Mouse (Mus musculus): ENCODE data around the gene Lrrc29. TPM values are rescaled to one million over a fixed set of nuclear protein-coding genes. Genes with fewer than 3 reads are reported as not detected.

Gene Lrrc29
- polyA plus RNA-seq, 1 experiment: 117 TPM

DNA sequence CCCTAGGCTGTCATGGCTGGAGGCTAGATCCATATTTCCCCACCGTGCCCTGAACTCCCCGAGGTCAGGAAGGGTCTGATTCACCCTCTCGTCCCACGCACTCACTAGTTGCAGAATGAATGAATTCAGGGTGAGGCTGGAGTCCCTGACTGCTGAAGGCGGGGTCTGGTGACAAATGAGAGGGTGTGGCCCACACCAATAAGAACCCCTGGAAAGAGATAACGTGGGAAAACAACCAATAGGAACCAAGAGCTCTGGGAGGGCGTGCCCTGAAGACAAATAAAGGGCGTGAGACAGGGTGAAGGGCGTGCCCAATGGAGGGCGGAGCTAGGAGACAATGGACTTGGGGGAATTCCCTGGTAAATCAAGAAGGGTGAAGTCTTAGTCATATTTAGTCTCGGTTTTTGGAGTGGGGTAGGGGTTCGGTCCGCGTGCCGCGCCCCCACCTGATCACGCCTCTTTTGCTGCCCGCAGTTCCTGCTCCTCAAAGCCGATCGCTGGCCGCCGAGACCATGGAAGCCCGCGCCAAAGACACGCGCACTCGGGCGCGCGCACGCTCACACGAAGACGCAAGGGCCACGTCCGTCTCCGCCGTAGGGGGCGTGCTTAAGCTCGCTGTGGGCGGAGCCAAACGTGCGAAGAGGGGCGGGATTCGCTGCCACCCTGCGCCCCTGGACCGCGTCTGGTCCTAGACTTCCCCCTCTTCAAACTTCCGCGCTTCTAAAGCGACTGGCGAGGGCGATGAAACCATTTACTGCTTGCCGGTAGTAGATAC, 36.9 kb downstream of the Lrrc29 start:
- TF ChIP-seq POLR2A (IDR thresholded peaks at IDR 0.05; ENCODE audit: control insufficient read depth, low read depth, low read length) (no peak; the same call in none of the 2 replicates), CTCF (IDR thresholded peaks at IDR 0.05; ENCODE audit: control insufficient read depth, insufficient read depth, insufficient replicate concordance, low read depth, low read length) (no peak)
- Histone ChIP-seq H3K4me1 (ENCODE audit: control insufficient read depth, insufficient read depth, low read length) (peaks cover 17% of the 10 kb centered on the region), H3K27me3 (ENCODE audit: control insufficient read depth, insufficient read depth, low read length) (no peaks in the 10 kb centered on the region; the same call in 1 of the 2 replicates), H3K4me3 (ENCODE audit: control insufficient read depth, low read depth, low read length) (peak overlapping the region; percentile 95), H3K36me3 (ENCODE audit: control insufficient read depth, insufficient read depth, low read length) (no peaks in the 10 kb centered on the region), H3K27ac (ENCODE audit: control insufficient read depth, insufficient read depth, low read depth, low read length) (peak overlapping the region; percentile 63)

DNA sequence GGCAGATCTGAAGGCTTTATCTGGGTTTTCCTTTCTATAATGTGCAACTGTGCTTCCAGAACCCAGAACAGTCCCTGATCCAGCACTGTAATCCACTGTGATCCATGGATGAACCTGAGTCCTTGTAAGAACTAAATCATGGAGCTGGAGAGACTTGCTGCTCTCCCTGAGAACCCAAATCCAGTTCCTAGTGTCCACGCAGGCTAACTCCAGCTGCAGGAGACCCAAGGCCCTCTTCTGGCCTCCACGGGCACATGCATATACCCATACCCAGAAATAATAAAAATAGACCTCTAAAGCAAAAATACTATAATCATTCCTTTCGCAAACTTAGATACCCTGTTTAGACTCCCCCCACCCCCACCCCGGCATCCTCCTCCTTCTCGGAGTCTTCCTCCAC, 37.8 kb downstream of the Lrrc29 start:
- Histone ChIP-seq H3K4me1 (ENCODE audit: control insufficient read depth, insufficient read depth, low read length) (peaks cover 17% of the 10 kb centered on the region), H3K27me3 (ENCODE audit: control insufficient read depth, insufficient read depth, low read length) (no peaks in the 10 kb centered on the region; the same call in 1 of the 2 replicates), H3K36me3 (ENCODE audit: control insufficient read depth, insufficient read depth, low read length) (no peaks in the 10 kb centered on the region), H3K4me3 (ENCODE audit: control insufficient read depth, low read depth, low read length) (peak overlapping the region; percentile 95), H3K27ac (ENCODE audit: control insufficient read depth, insufficient read depth, low read depth, low read length) (no peak overlapping the region)
- TF ChIP-seq POLR2A (IDR thresholded peaks at IDR 0.05; ENCODE audit: control insufficient read depth, low read depth, low read length) (no peak), CTCF (IDR thresholded peaks at IDR 0.05; ENCODE audit: control insufficient read depth, insufficient read depth, insufficient replicate concordance, low read depth, low read length) (no peak)

DNA sequence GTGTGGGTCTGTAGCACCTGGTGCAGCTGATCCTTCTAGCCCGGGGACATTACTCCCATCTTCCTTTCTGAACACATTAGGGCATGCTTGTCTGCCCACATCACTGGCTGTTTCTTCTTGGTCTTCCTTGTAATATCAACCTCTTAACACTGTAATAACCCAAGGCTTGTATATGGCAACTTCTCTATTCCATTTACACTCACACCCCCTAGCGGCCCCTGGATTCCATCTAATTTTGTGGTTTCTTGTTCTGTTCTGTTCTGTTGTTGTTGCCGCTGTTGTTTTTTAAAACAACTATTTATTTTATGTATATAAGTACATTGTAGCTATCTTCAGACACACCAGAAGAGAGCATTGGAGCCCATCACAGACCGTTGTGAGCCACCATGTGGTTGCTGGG, 39.2 kb downstream of the Lrrc29 start:
- TF ChIP-seq CTCF (IDR thresholded peaks at IDR 0.05; ENCODE audit: control insufficient read depth, insufficient read depth, insufficient replicate concordance, low read depth, low read length): no peak
- TF ChIP-seq POLR2A (IDR thresholded peaks at IDR 0.05; ENCODE audit: control insufficient read depth, low read depth, low read length): no peak
- Histone ChIP-seq H3K4me1 (ENCODE audit: control insufficient read depth, insufficient read depth, low read length) (peaks cover 17% of the 10 kb centered on the region), H3K27ac (ENCODE audit: control insufficient read depth, insufficient read depth, low read depth, low read length) (no peak overlapping the region), H3K27me3 (ENCODE audit: control insufficient read depth, insufficient read depth, low read length) (no peaks in the 10 kb centered on the region; the same call in 1 of the 2 replicates), H3K36me3 (ENCODE audit: control insufficient read depth, insufficient read depth, low read length) (no peaks in the 10 kb centered on the region), H3K4me3 (ENCODE audit: control insufficient read depth, low read depth, low read length) (peak overlapping the region; percentile 58)

DNA sequence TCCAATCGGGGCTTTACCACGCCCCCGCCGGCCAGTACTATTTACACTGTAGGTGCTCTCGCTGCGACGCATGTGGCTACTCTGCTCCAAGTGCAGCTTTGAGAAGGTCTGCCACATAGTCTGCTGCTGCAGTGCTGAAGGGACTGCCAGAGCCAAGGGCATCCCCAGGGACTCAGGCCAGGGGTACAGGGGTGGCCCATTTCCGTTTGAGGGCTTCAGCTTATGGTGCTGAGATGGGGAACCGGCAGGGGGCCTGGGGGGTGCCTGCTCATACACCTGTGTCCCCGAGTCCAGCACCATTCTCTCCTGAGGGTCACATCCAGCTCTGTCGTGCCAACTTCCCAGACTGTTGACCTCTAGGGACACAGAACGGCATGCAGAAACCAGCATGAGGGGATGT, 40.6 kb downstream of the Lrrc29 start:
- TF ChIP-seq POLR2A (IDR thresholded peaks at IDR 0.05; ENCODE audit: control insufficient read depth, low read depth, low read length) (no peak), CTCF (IDR thresholded peaks at IDR 0.05; ENCODE audit: control insufficient read depth, insufficient read depth, insufficient replicate concordance, low read depth, low read length) (no peak)
- H3K36me3 ChIP-seq (ENCODE audit: control insufficient read depth, insufficient read depth, low read length): no peaks in the 10 kb centered on the region
- no peaks in the 10 kb centered on the region; the same call in 1 of the 2 replicates for H3K27me3 ChIP-seq (ENCODE audit: control insufficient read depth, insufficient read depth, low read length)
- no peak overlapping the region for H3K27ac ChIP-seq (ENCODE audit: control insufficient read depth, insufficient read depth, low read depth, low read length)
- peaks cover 14% of the 10 kb centered on the region for H3K4me1 ChIP-seq (ENCODE audit: control insufficient read depth, insufficient read depth, low read length)
- H3K4me3 ChIP-seq (ENCODE audit: control insufficient read depth, low read depth, low read length): peak overlapping the region; percentile 23

DNA sequence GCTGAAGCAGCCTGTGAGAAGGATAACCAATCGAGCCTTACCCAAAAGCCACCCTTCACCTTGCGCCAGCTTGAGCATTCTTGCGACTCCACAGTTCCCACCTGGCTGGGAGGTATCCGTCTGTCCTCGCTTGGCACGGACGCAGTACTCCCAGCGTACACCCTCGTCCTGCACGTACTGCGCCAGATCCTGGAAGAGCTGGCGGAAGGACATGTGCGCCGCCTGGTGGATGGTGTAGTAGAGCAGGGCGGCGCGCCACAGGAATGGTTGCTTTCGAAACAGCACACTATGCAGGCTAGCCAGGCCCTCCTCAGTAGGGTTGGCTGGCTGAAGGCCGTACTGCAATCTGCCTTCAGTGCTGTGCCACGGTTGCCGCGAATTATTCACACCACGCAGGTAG, 43.0 kb downstream of the Lrrc29 start:
- H3K4me3 ChIP-seq (ENCODE audit: control insufficient read depth, low read depth, low read length): peak overlapping the region; percentile 23
- TF ChIP-seq POLR2A (IDR thresholded peaks at IDR 0.05; ENCODE audit: control insufficient read depth, low read depth, low read length): no peak
- TF ChIP-seq CTCF (IDR thresholded peaks at IDR 0.05; ENCODE audit: control insufficient read depth, insufficient read depth, insufficient replicate concordance, low read depth, low read length): peak; percentile 76; the same call in 1 of the 2 replicates
- no peaks in the 10 kb centered on the region for H3K27me3 ChIP-seq (ENCODE audit: control insufficient read depth, insufficient read depth, low read length)
- no peak overlapping the region for H3K27ac ChIP-seq (ENCODE audit: control insufficient read depth, insufficient read depth, low read depth, low read length)
- no peaks in the 10 kb centered on the region for H3K36me3 ChIP-seq (ENCODE audit: control insufficient read depth, insufficient read depth, low read length)
- H3K4me1 ChIP-seq (ENCODE audit: control insufficient read depth, insufficient read depth, low read length): peaks cover 7% of the 10 kb centered on the region

DNA sequence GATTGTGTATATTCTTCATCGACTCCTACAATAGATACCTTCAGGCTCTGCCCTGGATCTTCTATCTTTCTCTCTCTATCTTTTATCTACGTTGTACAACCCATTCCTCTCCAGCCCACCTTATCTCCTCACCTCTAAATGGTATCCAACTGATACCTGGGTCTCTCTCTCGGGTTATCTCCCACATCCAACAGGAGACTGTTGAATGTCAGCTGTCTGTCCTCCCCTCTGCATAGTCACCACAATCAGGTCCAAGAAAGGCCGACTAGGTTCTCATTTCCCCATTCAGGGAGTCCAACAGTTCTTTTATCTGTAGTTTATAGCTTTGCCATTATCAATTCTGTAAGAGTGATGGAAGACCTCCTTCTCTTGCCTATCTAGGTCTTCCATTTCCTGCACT, 43.8 kb downstream of the Lrrc29 start:
- no peaks in the 10 kb centered on the region for H3K36me3 ChIP-seq (ENCODE audit: control insufficient read depth, insufficient read depth, low read length)
- no peaks in the 10 kb centered on the region for H3K27me3 ChIP-seq (ENCODE audit: control insufficient read depth, insufficient read depth, low read length)
- H3K27ac ChIP-seq (ENCODE audit: control insufficient read depth, insufficient read depth, low read depth, low read length): no peak overlapping the region
- H3K4me1 ChIP-seq (ENCODE audit: control insufficient read depth, insufficient read depth, low read length): peaks cover 7% of the 10 kb centered on the region
- TF ChIP-seq CTCF (IDR thresholded peaks at IDR 0.05; ENCODE audit: control insufficient read depth, insufficient read depth, insufficient replicate concordance, low read depth, low read length) (no peak), POLR2A (IDR thresholded peaks at IDR 0.05; ENCODE audit: control insufficient read depth, low read depth, low read length) (no peak)
- no peak overlapping the region for H3K4me3 ChIP-seq (ENCODE audit: control insufficient read depth, low read depth, low read length)

DNA sequence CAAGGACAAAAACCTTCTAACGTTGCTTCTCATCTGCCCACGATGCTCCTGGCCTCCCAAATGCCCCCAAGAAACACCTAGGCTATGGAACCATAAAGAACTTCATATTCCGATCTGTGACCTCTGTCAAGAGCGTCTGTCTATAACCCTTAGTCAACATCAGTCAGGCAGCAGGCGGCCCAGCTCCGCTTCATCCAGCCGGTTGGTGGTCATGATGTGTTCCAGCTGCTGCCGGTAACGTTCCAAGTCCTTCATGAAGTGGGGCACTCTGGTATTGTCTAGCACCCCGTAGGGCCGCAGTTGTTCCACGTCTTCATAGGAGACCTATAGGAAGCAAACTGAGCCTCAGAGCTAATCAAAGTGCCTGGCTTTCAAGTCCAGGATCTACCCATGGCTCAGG, 44.3 kb downstream of the Lrrc29 start:
- no peaks in the 10 kb centered on the region for H3K36me3 ChIP-seq (ENCODE audit: control insufficient read depth, insufficient read depth, low read length)

More for the DNA sequence above, 44.3 kb downstream of the Lrrc29 start:
- TF ChIP-seq POLR2A (IDR thresholded peaks at IDR 0.05; ENCODE audit: control insufficient read depth, low read depth, low read length): no peak
- no peak for TF ChIP-seq CTCF (IDR thresholded peaks at IDR 0.05; ENCODE audit: control insufficient read depth, insufficient read depth, insufficient replicate concordance, low read depth, low read length)
- H3K27ac ChIP-seq (ENCODE audit: control insufficient read depth, insufficient read depth, low read depth, low read length): no peak overlapping the region
- H3K4me1 ChIP-seq (ENCODE audit: control insufficient read depth, insufficient read depth, low read length): peaks cover 7% of the 10 kb centered on the region
- H3K27me3 ChIP-seq (ENCODE audit: control insufficient read depth, insufficient read depth, low read length): no peaks in the 10 kb centered on the region
- H3K4me3 ChIP-seq (ENCODE audit: control insufficient read depth, low read depth, low read length): no peak overlapping the region

Measured in testis, adult 2 months (tissue).